Mouse (Mus musculus) CH12.LX (cell line): ENCODE results near the gene Myl4. TPM values are rescaled to one million over a fixed set of nuclear protein-coding genes. Genes with fewer than 3 reads are reported as not detected.
A peak's percentile ranks its signal among the peaks of the same experiment; 100 is the strongest.

Source experiments
- DNase-seq: peaks from one replicate; pipeline ENCODE4 v3.0.0-alpha.2; 2013; ENCODE audit errors: extremely low read depth
- H3K27ac ChIP-seq: 2 replicates; pipeline ENCODE4 v1.5.1; 2012; ENCODE audit warnings: low read depth, mild to moderate bottlenecking, control low read depth, moderate library complexity; ENCODE audit not compliant: insufficient read depth
- H3K27me3 ChIP-seq: replicated peaks from 2 replicates; pipeline ENCODE3; 2012; ENCODE audit warnings: inconsistent platforms
- H3K36me3 ChIP-seq, 2 experiments: replicated peaks in 1 of 2; 2 replicates each; pipeline versions ENCODE3 to v1.6.1; 2012; ENCODE audit warnings: inconsistent platforms in 1 of 2, low read length in 1 of 2, mild to moderate bottlenecking in 1 of 2, mixed read lengths in 1 of 2, moderate library complexity in 1 of 2; ENCODE audit not compliant: control insufficient read depth in 1 of 2, insufficient read depth in 1 of 2
- H3K4me1 ChIP-seq, 2 experiments: 2 replicates each; pipeline ENCODE4 v1.6.1; 2012; ENCODE audit warnings: inconsistent platforms in 1 of 2, moderate library complexity in 1 of 2; ENCODE audit not compliant: insufficient read depth in 2 of 2, control insufficient read depth in 1 of 2
- H3K4me2 ChIP-seq: 2 replicates; pipeline ENCODE4 v1.6.1; 2012; ENCODE audit warnings: low read depth, mild to moderate bottlenecking, control low read depth; ENCODE audit not compliant: poor library complexity, insufficient read depth, severe bottlenecking
- H3K4me3 ChIP-seq, 3 experiments: fragments of 150-350 bp in 1 of 3; sonication (generic) in 1 of 3; replicated peaks in 1 of 3; 2 replicates each; pipeline versions ENCODE3 to v1.5.1; 2011 to 2012; ENCODE audit warnings: low read depth in 2 of 3, low read length in 2 of 3, mild to moderate bottlenecking in 2 of 3, moderate library complexity in 2 of 3, control low read depth in 1 of 3, improper control_type of control experiment in 1 of 3, inconsistent platforms in 1 of 3, mixed read lengths in 1 of 3; ENCODE audit not compliant: poor library complexity in 1 of 3
- H3K79me2 ChIP-seq: replicated peaks from 2 replicates; pipeline ENCODE4 v1.6.1; 2012; ENCODE audit warnings: mild to moderate bottlenecking, moderate library complexity; ENCODE audit not compliant: control insufficient read depth, poor library complexity, insufficient read depth, severe bottlenecking; ENCODE audit errors: extremely low read depth
- H3K9ac ChIP-seq: 2 replicates; pipeline ENCODE4 v1.6.1; 2012; ENCODE audit warnings: low read depth, mild to moderate bottlenecking, control low read depth, moderate library complexity; ENCODE audit not compliant: insufficient read depth
- H3K9me3 ChIP-seq: replicated peaks from 2 replicates; pipeline ENCODE3; 2012; ENCODE audit warnings: low read length, inconsistent platforms, mixed read lengths
- BHLHE40 ChIP-seq: IDR thresholded peaks from 2 replicates; pipeline ENCODE4 v1.6.1; 2011; ENCODE audit warnings: mild to moderate bottlenecking, low read depth, low read length, improper control_type of control experiment
- CHD1 ChIP-seq: IDR thresholded peaks from 2 replicates; pipeline ENCODE4 v1.6.1; 2012; ENCODE audit warnings: low read depth, low read length, improper control_type of control experiment, inconsistent platforms
- CHD2 ChIP-seq: IDR thresholded peaks from 2 replicates; pipeline ENCODE4 v1.6.1; 2011; ENCODE audit warnings: low read length, improper control_type of control experiment
- CTCF ChIP-seq, 2 experiments: IDR thresholded peaks in 1 of 2; conservative IDR thresholded peaks in 1 of 2; 2 replicates each; pipeline ENCODE4 v1.5.1; 2011 to 2012; ENCODE audit warnings: low read depth in 2 of 2, low read length in 2 of 2, improper control_type of control experiment in 1 of 2, inconsistent platforms in 1 of 2, mild to moderate bottlenecking in 1 of 2, moderate library complexity in 1 of 2
- E2F4 ChIP-seq: IDR thresholded peaks from 2 replicates; pipeline ENCODE4 v1.6.1; 2011; ENCODE audit warnings: low read depth, low read length, improper control_type of control experiment; ENCODE audit not compliant: insufficient replicate concordance
- ELF1 ChIP-seq: IDR thresholded peaks from 2 replicates; pipeline ENCODE4 v1.6.1; 2014; ENCODE audit warnings: low read depth, mild to moderate bottlenecking, inconsistent platforms, low read length, improper control_type of control experiment
- EP300 ChIP-seq: IDR thresholded peaks from 2 replicates; pipeline ENCODE4 v1.6.1; 2011; ENCODE audit warnings: low read length, improper control_type of control experiment
- ETS1 ChIP-seq: conservative IDR thresholded peaks from 2 replicates; pipeline ENCODE4 v1.6.1; 2012; ENCODE audit warnings: low read depth, mild to moderate bottlenecking, inconsistent platforms, low read length, improper control_type of control experiment, moderate library complexity
- GABPA ChIP-seq: IDR thresholded peaks from 2 replicates; pipeline ENCODE4 v1.6.1; 2012; ENCODE audit warnings: low read depth, low read length, improper control_type of control experiment, inconsistent platforms; ENCODE audit not compliant: insufficient replicate concordance
- HCFC1 ChIP-seq: IDR thresholded peaks from 2 replicates; pipeline ENCODE4 v1.6.1; 2012; ENCODE audit warnings: low read depth, mild to moderate bottlenecking, inconsistent platforms, low read length, improper control_type of control experiment
- JUND ChIP-seq: conservative IDR thresholded peaks from 2 replicates; pipeline ENCODE4 v1.6.1; 2011; ENCODE audit warnings: low read depth, low read length, improper control_type of control experiment
- MAFK ChIP-seq: IDR thresholded peaks from 2 replicates; pipeline ENCODE4 v1.6.1; 2011; ENCODE audit warnings: low read length, improper control_type of control experiment; ENCODE audit not compliant: insufficient replicate concordance
- MAZ ChIP-seq: IDR thresholded peaks from 2 replicates; pipeline ENCODE4 v1.6.1; 2012; ENCODE audit warnings: low read depth, mild to moderate bottlenecking, inconsistent platforms, low read length, improper control_type of control experiment, moderate library complexity
- MEF2A ChIP-seq: IDR thresholded peaks from 2 replicates; pipeline ENCODE4 v1.6.1; 2014; ENCODE audit warnings: low read depth, mild to moderate bottlenecking, inconsistent platforms, low read length, improper control_type of control experiment, borderline replicate concordance
- MXI1 ChIP-seq: IDR thresholded peaks from 2 replicates; pipeline ENCODE4 v1.6.1; 2011; ENCODE audit warnings: mild to moderate bottlenecking, low read depth, low read length, improper control_type of control experiment
- NELFE ChIP-seq: IDR thresholded peaks from 2 replicates; pipeline ENCODE4 v1.6.1; 2011; ENCODE audit warnings: low read depth, low read length, improper control_type of control experiment
- NRF1 ChIP-seq: IDR thresholded peaks from 2 replicates; pipeline ENCODE4 v1.6.1; 2014; ENCODE audit warnings: low read depth, mild to moderate bottlenecking, inconsistent platforms, low read length, improper control_type of control experiment, moderate library complexity
- POLR2AphosphoS2 ChIP-seq: IDR thresholded peaks from 2 replicates; pipeline ENCODE4 v1.6.1; 2011; ENCODE audit warnings: low read depth, low read length, improper control_type of control experiment
- RAD21 ChIP-seq: IDR thresholded peaks from 2 replicates; pipeline ENCODE4 v1.6.1; 2011; ENCODE audit warnings: low read depth, mild to moderate bottlenecking, low read length, improper control_type of control experiment, moderate library complexity
- RCOR1 ChIP-seq: conservative IDR thresholded peaks from 2 replicates; pipeline ENCODE4 v1.6.1; 2012; ENCODE audit warnings: low read depth, mild to moderate bottlenecking, inconsistent platforms, low read length, improper control_type of control experiment
- SIN3A ChIP-seq: IDR thresholded peaks from 2 replicates; pipeline ENCODE4 v1.6.1; 2012; ENCODE audit warnings: low read length, improper control_type of control experiment, inconsistent platforms
- TBP ChIP-seq: conservative IDR thresholded peaks from 2 replicates; pipeline ENCODE4 v1.6.1; 2011; ENCODE audit warnings: low read depth, low read length, improper control_type of control experiment
- TCF12 ChIP-seq: IDR thresholded peaks from 2 replicates; pipeline ENCODE4 v1.6.1; 2014; ENCODE audit warnings: low read depth, mild to moderate bottlenecking, inconsistent platforms, low read length, improper control_type of control experiment
- USF1 ChIP-seq: IDR thresholded peaks from 2 replicates; pipeline ENCODE4 v1.6.1; 2014; ENCODE audit warnings: low read depth, mild to moderate bottlenecking, inconsistent platforms, low read length, improper control_type of control experiment
- USF2 ChIP-seq: conservative IDR thresholded peaks from 2 replicates; pipeline ENCODE4 v1.6.1; 2011; ENCODE audit warnings: low read depth, low read length, improper control_type of control experiment
- ZC3H11A ChIP-seq: IDR thresholded peaks from 2 replicates; pipeline ENCODE4 v1.6.1; 2012; ENCODE audit warnings: low read depth, mild to moderate bottlenecking, inconsistent platforms, low read length, improper control_type of control experiment
- ZMIZ1 ChIP-seq: IDR thresholded peaks from 2 replicates; pipeline ENCODE4 v1.6.1; 2012; ENCODE audit warnings: low read depth, mild to moderate bottlenecking, inconsistent platforms, low read length, improper control_type of control experiment
- dilution Hi-C: fragments of 300-500 bp; cut with MboI; formaldehyde crosslinking; loops from 2 replicates; pipeline ENCODE4 v1.14.3; 2020; ENCODE audit warnings: low sequenced_read_pairs; ENCODE audit not compliant: extremely low pct_unique_long_range_greater_than_20kb, extremely low pct_ligation_motif_present
- in situ Hi-C: fragments of 300-500 bp; cut with MboI; formaldehyde crosslinking; loops from 3 replicates; pipeline ENCODE4 v1.14.3; 2019; ENCODE audit warnings: low sequenced_read_pairs, low pct_ligation_motif_present, low pct_unique_long_range_greater_than_20kb, mixed read lengths
- polyA plus RNA-seq: library from polyadenylated mRNA; unstranded; fragments of >175 nt; gene quantifications from 2 replicates; pipeline ENCODE4 v1.2.1, GENCODE M21; 2012; ENCODE audit warnings: low read depth; ENCODE audit not compliant: insufficient read length
- total RNA-seq, 2 experiments: library from RNA; depleted of rRNA; stranded (reverse); fragments of 300-350 nt in 1 of 2; fragments of >200 nt in 1 of 2; gene quantifications; 2 replicates each; pipeline ENCODE4 v1.2.3; 2012 to 2014

Myl4 gene
- total and polyA plus RNA-seq, 3 experiments, result 39.4 to 83.0 (median 55.9) TPM

DNA sequence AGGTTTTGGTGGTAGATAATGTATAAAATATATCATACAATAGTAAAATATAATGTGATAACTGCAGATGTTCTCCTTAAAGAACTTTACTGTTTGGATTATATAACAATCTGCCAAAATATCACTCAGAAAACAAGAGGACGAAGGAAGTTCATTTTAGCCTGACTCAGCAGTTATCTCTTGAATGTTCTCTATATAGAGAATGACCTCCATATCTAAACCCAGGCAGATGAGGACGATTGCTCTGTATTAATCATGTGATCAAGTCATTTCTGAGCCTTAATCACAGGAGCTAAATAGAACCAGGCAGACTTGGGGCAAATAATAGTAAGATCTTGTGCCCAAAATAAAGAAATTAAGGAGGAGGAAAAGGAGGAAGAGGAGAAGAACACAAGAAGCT, 6.0 kb upstream of the Myl4 start:
- Histone ChIP-seq H3K4me3 (no peak overlapping the region), H3K27ac (no peak overlapping the region), H3K36me3 (peaks cover 13 to 53% of the 10 kb centered on the region in 2 experiments), H3K27me3 (no peaks in the 10 kb centered on the region), H3K4me2 (no peak overlapping the region), H3K79me2 (peaks cover 90% of the 10 kb centered on the region), H3K9me3 (no peaks in the 10 kb centered on the region), H3K4me1 (peaks cover 12 to 75% of the 10 kb centered on the region in 2 experiments; a peak in 3 of 4 replicates), H3K9ac (no peak overlapping the region)
- dilution Hi-C loops (no loop called here), in situ Hi-C loops (no loop called here)
- no peak for DNase-seq
- no peak for TF ChIP-seq MXI1
- TF ChIP-seq CHD2, result no peak
- TF ChIP-seq TBP, result no peak
- no peak for TF ChIP-seq NELFE
- no peak for TF ChIP-seq USF2
- 0 out of 2 replicates have a peak, but pooled peaks have one; percentile 12 for TF ChIP-seq SIN3A
- TF ChIP-seq ELF1, result no peak
- no peak for TF ChIP-seq MEF2A
- TF ChIP-seq JUND, result no peak
- peak; percentile 98 for TF ChIP-seq MAFK
- TF ChIP-seq E2F4, result no peak
- TF ChIP-seq ZMIZ1, result no peak
- TF ChIP-seq RAD21, result no peak
- no peak for TF ChIP-seq USF1
- TF ChIP-seq HCFC1, result no peak
- TF ChIP-seq EP300, result 0 out of 2 replicates have a peak, but pooled peaks have one; percentile 22
- no peak for TF ChIP-seq MAZ
- no peak for TF ChIP-seq ETS1
- no peak for TF ChIP-seq BHLHE40
- no peak for TF ChIP-seq POLR2AphosphoS2
- TF ChIP-seq RCOR1, result no peak
- no peak for TF ChIP-seq GABPA

GRCm38 (mm10) chr11:104547502-104547901, 3.0 kb upstream of the Myl4 start:
- H3K4me1 ChIP-seq, result peaks cover 12 to 66% of the 10 kb centered on the region in 2 experiments; a peak in 3 of 4 replicates
- no peaks in the 10 kb centered on the region for H3K9me3 ChIP-seq
- H3K4me2 ChIP-seq, result peak overlapping the region; percentile 32
- 0 out of 2 replicates have a peak overlapping the region, but pooled peaks have one; percentile 21 for H3K9ac ChIP-seq
- peaks cover 10 to 31% of the 10 kb centered on the region in 2 experiments for H3K36me3 ChIP-seq
- H3K79me2 ChIP-seq, result peaks cover 68% of the 10 kb centered on the region
- no peaks in the 10 kb centered on the region for H3K27me3 ChIP-seq
- H3K4me3 ChIP-seq, result no peak overlapping the region
- TF ChIP-seq CTCF (conservative IDR thresholded peaks at IDR 0.05 in 1 of 2, IDR thresholded peaks at IDR 0.05 in 1 of 2; ENCODE audit: low read depth in 2 of 2, low read length in 2 of 2) (no peak), GABPA (no peak), ZC3H11A (no peak), TCF12 (no peak), ELF1 (no peak), TBP (no peak), NRF1 (no peak), RCOR1 (no peak), POLR2AphosphoS2 (no peak), MXI1 (no peak), CHD1 (no peak), RAD21 (no peak)
- TF ChIP-seq, all 38 proteins: peak for 0
- dilution Hi-C loops (no loop called here), in situ Hi-C loops (no loop called here)
- no peak overlapping the region for H3K27ac ChIP-seq
- DNase-seq, result no peak
